Mouse (Mus musculus) lung, embryonic 16.5 days (tissue): ENCODE results near the gene Aamp. TPM values are rescaled to one million over a fixed set of nuclear protein-coding genes. Genes with fewer than 3 reads are reported as not detected.

Source experiments
- ATAC-seq: fragments of 200-750 bp; cut with Nextera tagmentation; 2 replicates; pipeline ENCODE4 v1.8.0; 2017; ENCODE audit warnings: low read depth, mild to moderate bottlenecking, moderate library complexity
- H3K27ac ChIP-seq: fragments of 300-500 bp; sonication (generic); 2 replicates; pipeline ENCODE4 v1.5.1; 2014; ENCODE audit warnings: mild to moderate bottlenecking, control low read depth, low read length
- H3K27me3 ChIP-seq: fragments of 300-500 bp; sonication (generic); 2 replicates; pipeline ENCODE4 v1.6.1; 2014; ENCODE audit warnings: low read depth, low read length, mixed read lengths; ENCODE audit not compliant: control insufficient read depth, insufficient read depth
- H3K36me3 ChIP-seq: fragments of 300-500 bp; sonication (generic); 2 replicates; pipeline ENCODE4 v1.6.1; 2014; ENCODE audit warnings: low read length; ENCODE audit not compliant: control insufficient read depth, insufficient read depth
- H3K4me1 ChIP-seq: fragments of 300-500 bp; sonication (generic); replicated peaks from 2 replicates; pipeline ENCODE4 v1.6.1; 2014; ENCODE audit warnings: low read length, mixed read lengths; ENCODE audit not compliant: control insufficient read depth, insufficient read depth
- H3K4me2 ChIP-seq: fragments of 300-500 bp; sonication (generic); 2 replicates; pipeline ENCODE4 v1.6.1; 2014; ENCODE audit warnings: low read depth, low read length, control low read depth
- H3K4me3 ChIP-seq: fragments of 300-500 bp; sonication (generic); 2 replicates; pipeline ENCODE4 v1.5.1; 2014; ENCODE audit warnings: mild to moderate bottlenecking, low read length, control low read depth
- H3K9ac ChIP-seq: fragments of 300-500 bp; sonication (generic); 2 replicates; pipeline ENCODE4 v1.6.1; 2014; ENCODE audit warnings: low read length, control low read depth
- H3K9me3 ChIP-seq: fragments of 300-500 bp; sonication (generic); 2 replicates; pipeline ENCODE4 v1.6.1; 2016; ENCODE audit warnings: low read length; ENCODE audit not compliant: control insufficient read depth
- WGBS: fragments of 180-500 bp; shearing (Covaris S2); extraction: QIAGEN DNeasy Blood & Tissue Kit; methylation state at CpG from one replicate; pipeline ENCODE4 v1.1.7; 2014; 5-methylcytosine and 5-hydroxymethylcytosine counted together
- polyA plus RNA-seq: library from polyadenylated mRNA; unstranded; fragments of >200 nt; fragmentation: Nextera tagmentation; extraction: Ambion mirVana; gene quantifications from 2 replicates; pipeline ENCODE4 v1.2.1, GENCODE M21; 2015

Gene Aamp
- polyA plus RNA-seq, 1 experiment from 2014 or later: 252 TPM

- no peak overlapping the region for H3K9ac ChIP-seq
- H3K27me3 ChIP-seq: no peaks in the 10 kb centered on the region
- peaks cover 50% of the 10 kb centered on the region for H3K36me3 ChIP-seq
- no peak overlapping the region for H3K27ac ChIP-seq
- no peak for ATAC-seq
- H3K9me3 ChIP-seq: no peaks in the 10 kb centered on the region
- WGBS: 94% methylated on average over 8 of the region's 8 CpGs
- H3K4me2 ChIP-seq: no peak overlapping the region
- H3K4me3 ChIP-seq: no peak overlapping the region
- no peaks in the 10 kb centered on the region for H3K4me1 ChIP-seq
Observed at GRCm38 (mm10) chr1:74255704-74256345, 28.7 kb downstream of the Aamp start.

- H3K27ac ChIP-seq: no peak overlapping the region
- WGBS: 78% methylated on average over 4 of the region's 4 CpGs
- no peak overlapping the region for H3K4me3 ChIP-seq
- H3K36me3 ChIP-seq: peaks cover 38% of the 10 kb centered on the region
- no peak overlapping the region for H3K9ac ChIP-seq
- H3K27me3 ChIP-seq: no peaks in the 10 kb centered on the region
- H3K4me2 ChIP-seq: no peak overlapping the region
- H3K4me1 ChIP-seq: no peaks in the 10 kb centered on the region
- no peak for ATAC-seq
- H3K9me3 ChIP-seq: no peaks in the 10 kb centered on the region
Observed at GRCm38 (mm10) chr1:74250096-74250495, 34.4 kb downstream of the Aamp start.

- Histone ChIP-seq H3K4me1 (peaks cover 2% of the 10 kb centered on the region; the same call in 1 of the 2 replicates), H3K4me3 (no peak overlapping the region), H3K27me3 (no peaks in the 10 kb centered on the region), H3K36me3 (peaks cover 33% of the 10 kb centered on the region), H3K4me2 (no peak overlapping the region), H3K9me3 (no peaks in the 10 kb centered on the region), H3K9ac (no peak overlapping the region), H3K27ac (peak overlapping the region; percentile 78)
- ATAC-seq: no peak
- WGBS: 60% methylated on average over 5 of the region's 5 CpGs
Observed at GRCm38 (mm10) chr1:74249331-74249980, 35.1 kb downstream of the Aamp start.

- H3K36me3 ChIP-seq: peaks cover 29% of the 10 kb centered on the region
- H3K9me3 ChIP-seq: no peaks in the 10 kb centered on the region
- H3K9ac ChIP-seq: no peak overlapping the region
- WGBS: 25% methylated on average over 1 of the region's 1 CpGs
- peak overlapping the region; percentile 78 for H3K27ac ChIP-seq
- no peak overlapping the region for H3K4me2 ChIP-seq
- H3K4me3 ChIP-seq: no peak overlapping the region
- H3K4me1 ChIP-seq: peaks cover 3% of the 10 kb centered on the region; the same call in 1 of the 2 replicates
- no peaks in the 10 kb centered on the region for H3K27me3 ChIP-seq
- ATAC-seq: peak; percentile 60; the same call in 1 of the 2 replicates
Observed at GRCm38 (mm10) chr1:74248799-74249198, 35.7 kb downstream of the Aamp start.

GRCm38 (mm10) chr1:74245525-74245924 is 39.0 kb downstream of the Aamp start:
- ATAC-seq: no peak
- H3K9me3 ChIP-seq: no peaks in the 10 kb centered on the region
- WGBS: 77% methylated on average over 2 of the region's 2 CpGs
- H3K27ac ChIP-seq: no peak overlapping the region
- H3K4me1 ChIP-seq: peaks cover 5% of the 10 kb centered on the region
- no peak overlapping the region for H3K4me3 ChIP-seq
- H3K4me2 ChIP-seq: no peak overlapping the region
- H3K27me3 ChIP-seq: no peaks in the 10 kb centered on the region
- peaks cover 9% of the 10 kb centered on the region for H3K36me3 ChIP-seq
- no peak overlapping the region for H3K9ac ChIP-seq

- 67% methylated on average over 4 of the region's 4 CpGs for WGBS
- Histone ChIP-seq H3K9me3 (no peaks in the 10 kb centered on the region), H3K36me3 (no peaks in the 10 kb centered on the region), H3K4me1 (peaks cover 34% of the 10 kb centered on the region), H3K9ac (no peak overlapping the region), H3K4me2 (no peak overlapping the region), H3K4me3 (no peak overlapping the region), H3K27ac (no peak overlapping the region), H3K27me3 (no peaks in the 10 kb centered on the region)
- no peak for ATAC-seq
Observed at GRCm38 (mm10) chr1:74240832-74241231, 43.7 kb downstream of the Aamp start.

GRCm38 (mm10) chr1:74240311-74240710 is 44.2 kb downstream of the Aamp start:
- WGBS: 50% methylated on average over 6 of the region's 6 CpGs
- no peak overlapping the region for H3K4me3 ChIP-seq
- peaks cover 34% of the 10 kb centered on the region for H3K4me1 ChIP-seq
- H3K27ac ChIP-seq: no peak overlapping the region; the same call in 1 of the 2 replicates
- H3K27me3 ChIP-seq: no peaks in the 10 kb centered on the region
- no peaks in the 10 kb centered on the region for H3K9me3 ChIP-seq
- no peak overlapping the region for H3K9ac ChIP-seq
- H3K36me3 ChIP-seq: no peaks in the 10 kb centered on the region
- no peak overlapping the region for H3K4me2 ChIP-seq
- ATAC-seq: no peak

- Histone ChIP-seq H3K4me1 (peaks cover 32% of the 10 kb centered on the region), H3K27ac (no peak overlapping the region)
- ATAC-seq: no peak
Observed at GRCm38 (mm10) chr1:74239618-74240017, 44.9 kb downstream of the Aamp start.

GRCm38 (mm10) chr1:74239162-74239561 is 45.4 kb downstream of the Aamp start:
- H3K4me1 ChIP-seq: peaks cover 32% of the 10 kb centered on the region
- H3K27ac ChIP-seq: no peak overlapping the region
- H3K9ac ChIP-seq: no peak overlapping the region; the same call in 1 of the 2 replicates
- H3K36me3 ChIP-seq: no peaks in the 10 kb centered on the region
- whole genome bisulfite sequencing: 41% methylated on average over 7 of the region's 7 CpGs
- H3K4me3 ChIP-seq: no peak overlapping the region
- no peak for ATAC-seq
- no peaks in the 10 kb centered on the region for H3K9me3 ChIP-seq
- peak overlapping the region; percentile 75 for H3K4me2 ChIP-seq
- no peaks in the 10 kb centered on the region for H3K27me3 ChIP-seq

More at GRCm38 (mm10) chr1:74239618-74240017, 44.9 kb downstream of the Aamp start:
- Histone ChIP-seq H3K9ac (no peak overlapping the region), H3K4me3 (no peak overlapping the region), H3K27me3 (no peaks in the 10 kb centered on the region), H3K9me3 (no peaks in the 10 kb centered on the region), H3K4me2 (peak overlapping the region; percentile 75; the same call in 1 of the 2 replicates), H3K36me3 (no peaks in the 10 kb centered on the region)
- 43% methylated on average over 11 of the region's 11 CpGs for WGBS
